Mouse (Mus musculus) limb, embryonic 13.5 days (tissue): ENCODE measurements around the gene Snapin. TPM values are rescaled to one million over a fixed set of nuclear protein-coding genes. Genes with fewer than 3 reads are reported as not detected.

Experiments used
- ATAC-seq: fragments of 200-750 bp; cut with Nextera tagmentation; 2 replicates; pipeline ENCODE4 v1.8.0; 2017; ENCODE audit warnings: low read depth, moderate number of reproducible peaks, moderate TSS enrichment; ENCODE audit not compliant: low FRiP score
- H3K27ac ChIP-seq: fragments of 300-500 bp; sonication (generic); 2 replicates; pipeline ENCODE4 v1.5.1; 2015; ENCODE audit warnings: inconsistent platforms, mild to moderate bottlenecking, moderate library complexity
- H3K27me3 ChIP-seq: fragments of 300-500 bp; sonication (generic); 2 replicates; pipeline ENCODE4 v1.6.1; 2015; ENCODE audit warnings: mild to moderate bottlenecking, inconsistent platforms
- H3K36me3 ChIP-seq: fragments of 300-500 bp; sonication (generic); 2 replicates; pipeline ENCODE4 v1.6.1; 2015; ENCODE audit warnings: inconsistent platforms, mild to moderate bottlenecking, moderate library complexity
- H3K4me1 ChIP-seq: fragments of 300-500 bp; sonication (generic); 2 replicates; pipeline ENCODE4 v1.6.1; 2015; ENCODE audit warnings: inconsistent platforms
- H3K4me2 ChIP-seq: fragments of 300-500 bp; sonication (generic); replicated peaks from 2 replicates; pipeline ENCODE4 v1.6.1; 2015; ENCODE audit warnings: inconsistent platforms, mild to moderate bottlenecking, moderate library complexity
- H3K4me3 ChIP-seq: fragments of 300-500 bp; sonication (generic); 2 replicates; pipeline ENCODE4 v1.5.1; 2015; ENCODE audit warnings: moderate library complexity, mild to moderate bottlenecking, inconsistent platforms
- H3K9ac ChIP-seq: fragments of 300-500 bp; sonication (generic); 2 replicates; pipeline ENCODE4 v1.6.1; 2015; ENCODE audit warnings: mild to moderate bottlenecking, inconsistent platforms
- H3K9me3 ChIP-seq: fragments of 300-500 bp; sonication (generic); 2 replicates; pipeline ENCODE4 v1.6.1; 2016; ENCODE audit warnings: inconsistent platforms
- WGBS: fragments of 180-500 bp; shearing (Covaris S2); methylation state at CpG from one replicate; pipeline ENCODE4 v1.1.7; 2015; 5-methylcytosine and 5-hydroxymethylcytosine counted together
- polyA plus RNA-seq: library from polyadenylated mRNA; unstranded; fragments of >200 nt; fragmentation: Nextera tagmentation; extraction: Ambion mirVana; gene quantifications from 2 replicates; pipeline ENCODE4 v1.2.1, GENCODE M21; 2015

Gene Snapin
- polyA plus RNA-seq, 1 experiment from 2014 or later, result 83.1 TPM

DNA sequence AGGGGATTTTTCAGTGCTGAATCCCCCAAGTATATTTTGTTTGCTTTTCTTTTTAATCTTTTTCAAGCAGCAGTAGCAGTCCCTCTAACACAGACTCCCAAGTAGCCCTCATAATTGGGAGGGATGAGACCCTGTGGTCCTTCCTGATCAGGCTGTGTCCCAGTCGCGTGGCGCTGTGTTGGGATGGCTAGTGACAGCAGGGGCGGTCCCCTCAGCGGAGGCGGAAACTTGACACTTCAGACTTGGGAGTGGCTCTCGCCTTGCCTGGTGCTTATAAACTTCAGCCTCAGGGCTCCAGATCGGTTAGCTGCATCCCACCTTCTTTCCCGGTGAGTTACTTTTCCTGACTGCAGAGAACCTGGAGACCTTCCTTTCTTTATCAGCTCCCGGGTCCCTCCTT is 23.9 kb upstream of the Snapin start:
- Histone ChIP-seq H3K36me3 (no peaks in the 10 kb centered on the region), H3K27ac (no peak overlapping the region), H3K4me2 (peak overlapping the region; percentile 81), H3K27me3 (peaks cover 19% of the 10 kb centered on the region), H3K9me3 (no peaks in the 10 kb centered on the region), H3K4me1 (peaks cover 17% of the 10 kb centered on the region), H3K9ac (peak overlapping the region; percentile 66), H3K4me3 (peak overlapping the region; percentile 43)
- WGBS, result under 1% methylated on average over 10 of the region's 10 CpGs
- ATAC-seq, result peak; percentile 77; the same call in 1 of the 2 replicates

- 6% methylated on average over 25 of the region's 25 CpGs for WGBS
- H3K36me3 ChIP-seq, result no peaks in the 10 kb centered on the region
- peak within 1 kb of the TSS; percentile 66 for H3K9ac ChIP-seq
- peaks cover 17% of the 10 kb centered on the region for H3K4me1 ChIP-seq
- peak within 1 kb of the TSS; percentile 43 for H3K4me3 ChIP-seq
- no peaks in the 10 kb centered on the region for H3K9me3 ChIP-seq
- H3K27ac ChIP-seq, result no peak within 1 kb of the TSS
- peaks cover 19% of the 10 kb centered on the region for H3K27me3 ChIP-seq
- peak within 1 kb of the TSS; percentile 81 for H3K4me2 ChIP-seq
- ATAC-seq, result peak; percentile 21; the same call in 1 of the 2 replicates
Observed at GRCm38 (mm10) chr3:90513796-90514590, 23.2 kb upstream of the Snapin start, which contains the start of the genes S100a1 and S100a13. TSS of gene S100a1 (minus strand) at chr3:90514392. TSS of gene S100a13 (plus strand) at chr3:90514435.

DNA sequence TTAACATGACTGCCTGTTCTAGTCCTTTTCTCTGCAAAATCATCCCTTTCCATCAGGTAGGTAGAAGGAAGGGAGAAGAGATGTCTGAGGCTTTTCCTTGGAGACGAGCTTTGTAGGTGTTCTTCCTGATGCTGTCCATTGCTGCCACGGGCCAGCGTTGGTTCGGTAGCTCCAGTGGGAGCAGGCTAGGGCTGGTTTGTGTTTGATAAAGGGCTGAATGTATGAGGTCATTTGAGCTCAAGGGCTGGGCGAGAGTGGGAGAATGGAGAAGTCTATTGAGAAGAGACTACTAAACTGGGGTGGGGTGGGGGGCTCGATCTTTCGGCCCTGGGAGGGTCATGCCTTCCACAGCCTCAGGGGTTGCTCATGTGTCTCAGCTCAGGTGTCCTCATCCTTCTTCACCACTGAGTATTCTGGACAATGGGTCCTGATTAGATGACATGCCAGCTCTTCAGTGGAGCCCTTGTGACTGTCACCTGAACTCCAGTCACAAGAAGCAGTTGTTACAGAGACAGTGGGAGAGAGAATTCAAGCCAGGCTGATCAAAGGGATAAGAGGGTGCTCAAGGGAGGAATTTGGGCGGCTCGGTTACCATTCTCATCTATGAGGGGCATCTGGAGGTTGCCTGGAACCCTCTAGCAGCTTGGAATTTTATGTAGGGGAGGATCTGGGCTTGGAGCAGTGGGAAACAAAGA is 22.3 kb upstream of the Snapin start:
- Histone ChIP-seq H3K27ac (no peak overlapping the region), H3K4me3 (no peak overlapping the region), H3K9me3 (no peaks in the 10 kb centered on the region), H3K4me1 (peaks cover 19% of the 10 kb centered on the region), H3K27me3 (peaks cover 19% of the 10 kb centered on the region), H3K4me2 (peak overlapping the region; percentile 81), H3K36me3 (no peaks in the 10 kb centered on the region), H3K9ac (no peak overlapping the region)
- no peak for ATAC-seq
- 68% methylated on average over 9 of the region's 9 CpGs for WGBS

GRCm38 (mm10) chr3:90512276-90512675 is 21.4 kb upstream of the Snapin start:
- Histone ChIP-seq H3K36me3 (peaks cover 5% of the 10 kb centered on the region), H3K27me3 (peaks cover 19% of the 10 kb centered on the region), H3K4me2 (no peak overlapping the region), H3K9ac (no peak overlapping the region), H3K4me1 (peaks cover 28% of the 10 kb centered on the region), H3K9me3 (no peaks in the 10 kb centered on the region), H3K27ac (no peak overlapping the region), H3K4me3 (no peak overlapping the region)
- WGBS, result 81% methylated on average over 5 of the region's 5 CpGs
- no peak for ATAC-seq

DNA sequence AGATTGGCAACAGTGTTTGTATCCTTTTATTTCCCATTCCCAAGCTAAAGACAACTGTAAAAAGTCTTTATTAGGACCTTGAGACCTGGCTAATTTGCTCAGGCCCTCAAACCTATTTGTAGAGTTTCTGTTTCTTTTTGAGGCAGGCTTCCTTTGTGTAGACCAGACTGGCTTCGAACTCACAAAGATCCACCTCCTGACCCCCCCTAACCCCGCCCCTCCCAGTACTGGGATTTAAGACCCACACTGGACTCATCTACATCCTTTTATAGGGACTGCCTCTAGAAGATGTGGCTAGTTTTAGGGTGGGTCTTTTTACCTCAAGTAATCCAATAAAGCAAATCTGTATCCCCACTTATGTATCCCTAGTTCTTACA is 18.9 kb upstream of the Snapin start:
- Histone ChIP-seq H3K36me3 (peaks cover 29% of the 10 kb centered on the region), H3K4me1 (peaks cover 27% of the 10 kb centered on the region), H3K9ac (no peak overlapping the region), H3K27ac (peak overlapping the region; percentile 58; the same call in 1 of the 2 replicates), H3K4me2 (peak overlapping the region; percentile 56), H3K27me3 (peaks cover 19% of the 10 kb centered on the region), H3K9me3 (no peaks in the 10 kb centered on the region), H3K4me3 (peak overlapping the region; percentile 74)
- ATAC-seq, result peak; percentile 1; the same call in 1 of the 2 replicates
- WGBS, result 26% methylated on average over 2 of the region's 2 CpGs

- peak within 1 kb of the TSS; percentile 93 for H3K27ac ChIP-seq
Observed at GRCm38 (mm10) chr3:90508950-90509746, 18.3 kb upstream of the Snapin start, which contains the start of gene Chtop. TSS of gene Chtop (minus strand) at chr3:90509498.

DNA sequence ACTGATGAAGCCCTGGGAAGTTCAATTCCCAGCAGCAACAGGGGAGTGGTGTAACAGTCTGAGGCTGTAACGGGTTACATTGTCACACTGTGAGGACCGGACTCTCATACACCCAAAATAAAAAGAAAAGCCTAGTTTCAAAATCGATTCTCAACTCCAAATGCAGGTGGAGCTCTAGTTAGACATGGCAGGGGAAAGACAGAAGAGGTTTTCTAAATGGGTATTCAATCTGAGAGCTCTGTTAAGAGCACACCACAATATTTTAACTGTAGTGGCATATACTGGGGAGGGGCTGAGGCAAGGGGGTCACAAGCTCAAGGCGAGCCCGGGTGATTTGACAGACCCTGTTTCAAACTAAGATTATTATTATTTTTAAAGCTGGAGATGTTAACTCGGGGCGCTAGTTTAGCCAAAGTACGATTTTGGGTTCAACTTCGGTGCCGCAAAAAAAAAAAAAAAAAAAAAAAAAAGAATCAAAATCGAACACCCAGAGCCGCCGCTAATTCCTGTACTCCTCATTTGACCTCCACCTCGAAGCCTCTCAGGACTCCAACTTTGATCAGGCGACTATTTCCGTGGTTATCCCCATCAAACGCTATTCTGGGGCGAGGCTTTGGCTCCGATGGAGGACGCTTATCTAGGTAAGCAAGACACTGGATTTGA is 17.6 kb upstream of the Snapin start:
- peak overlapping the region; percentile 93; the same call in 1 of the 2 replicates for H3K27ac ChIP-seq
- H3K4me2 ChIP-seq, result peak overlapping the region; percentile 84
- peaks cover 12% of the 10 kb centered on the region for H3K27me3 ChIP-seq
- H3K4me3 ChIP-seq, result peak overlapping the region; percentile 74
- H3K9ac ChIP-seq, result peak overlapping the region; percentile 95
- no peak for ATAC-seq
- H3K9me3 ChIP-seq, result no peaks in the 10 kb centered on the region
- H3K4me1 ChIP-seq, result peaks cover 19% of the 10 kb centered on the region
- WGBS, result 2% methylated on average over 20 of the region's 20 CpGs
- peaks cover 42% of the 10 kb centered on the region for H3K36me3 ChIP-seq

More at GRCm38 (mm10) chr3:90508950-90509746, 18.3 kb upstream of the Snapin start, which contains the start of gene Chtop:
- H3K36me3 ChIP-seq, result peaks cover 35% of the 10 kb centered on the region
- no peaks in the 10 kb centered on the region for H3K9me3 ChIP-seq
- H3K4me2 ChIP-seq, result peak within 1 kb of the TSS; percentile 84
- peak; percentile 93 for ATAC-seq
- WGBS, result under 1% methylated on average over 66 of the region's 66 CpGs
- H3K4me3 ChIP-seq, result peak within 1 kb of the TSS; percentile 74
- H3K4me1 ChIP-seq, result peaks cover 22% of the 10 kb centered on the region
- peak within 1 kb of the TSS; percentile 95 for H3K9ac ChIP-seq
- H3K27me3 ChIP-seq, result peaks cover 19% of the 10 kb centered on the region

- Histone ChIP-seq H3K4me3 (no peak overlapping the region), H3K27me3 (no peaks in the 10 kb centered on the region), H3K36me3 (peaks cover 63% of the 10 kb centered on the region), H3K9ac (no peak overlapping the region), H3K27ac (no peak overlapping the region), H3K4me2 (no peak overlapping the region), H3K9me3 (no peaks in the 10 kb centered on the region), H3K4me1 (peaks cover 19% of the 10 kb centered on the region)
- 82% methylated on average over 3 of the region's 3 CpGs for WGBS
- no peak for ATAC-seq
Observed at GRCm38 (mm10) chr3:90506362-90506761, 15.5 kb upstream of the Snapin start.

- H3K4me2 ChIP-seq, result no peak overlapping the region
- H3K27ac ChIP-seq, result no peak overlapping the region
- H3K4me1 ChIP-seq, result peaks cover 19% of the 10 kb centered on the region
- peaks cover 71% of the 10 kb centered on the region for H3K36me3 ChIP-seq
- no peaks in the 10 kb centered on the region for H3K9me3 ChIP-seq
- no peak overlapping the region for H3K9ac ChIP-seq
- ATAC-seq, result no peak
- WGBS, result 85% methylated on average over 5 of the region's 5 CpGs
- H3K27me3 ChIP-seq, result no peaks in the 10 kb centered on the region
- H3K4me3 ChIP-seq, result no peak overlapping the region
Observed at GRCm38 (mm10) chr3:90505216-90505615, 14.4 kb upstream of the Snapin start.

- Histone ChIP-seq H3K27ac (no peak overlapping the region), H3K4me3 (no peak overlapping the region), H3K36me3 (peaks cover 88% of the 10 kb centered on the region), H3K9ac (no peak overlapping the region), H3K27me3 (no peaks in the 10 kb centered on the region), H3K9me3 (no peaks in the 10 kb centered on the region), H3K4me1 (peaks cover 19% of the 10 kb centered on the region), H3K4me2 (no peak overlapping the region)
- no peak for ATAC-seq
- 89% methylated on average over 4 of the region's 4 CpGs for WGBS
Observed at GRCm38 (mm10) chr3:90503444-90503843, 12.6 kb upstream of the Snapin start.

DNA sequence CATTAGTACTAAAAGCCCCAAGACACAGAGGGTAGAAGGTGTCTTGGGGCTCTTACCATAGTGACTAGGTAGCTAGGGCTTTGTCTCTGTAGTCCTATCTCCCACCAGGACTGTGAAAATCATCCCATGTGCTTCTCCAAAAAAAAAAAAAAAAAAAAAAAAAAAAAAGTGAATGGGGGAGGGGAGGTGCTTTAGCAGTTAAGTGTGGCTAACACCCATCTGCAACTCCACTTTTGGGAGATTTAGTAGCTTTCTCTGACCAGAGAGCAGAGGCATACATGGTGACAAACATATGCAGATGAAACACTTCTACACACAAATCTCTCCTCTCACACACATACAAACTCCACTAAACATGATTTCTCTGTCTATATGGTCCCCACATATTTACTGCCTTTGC is 6.8 kb upstream of the Snapin start:
- Histone ChIP-seq H3K4me2 (no peak overlapping the region), H3K9ac (no peak overlapping the region), H3K27me3 (no peaks in the 10 kb centered on the region), H3K4me1 (no peaks in the 10 kb centered on the region), H3K27ac (no peak overlapping the region), H3K9me3 (no peaks in the 10 kb centered on the region), H3K36me3 (peaks cover 71% of the 10 kb centered on the region), H3K4me3 (no peak overlapping the region)
- no peak for ATAC-seq
